Mouse (Mus musculus) granulocyte monocyte progenitor cell, adult 5-6 weeks (primary cell): ENCODE data around the gene Commd3. TPM values are rescaled to one million over a fixed set of nuclear protein-coding genes. Genes with fewer than 3 reads are reported as not detected.

Experiments used
- ATAC-seq: replicated peaks from 2 replicates; pipeline ENCODE4 v1.8.0; 2016; ENCODE audit warnings: mild to moderate bottlenecking, moderate TSS enrichment, inconsistent platforms; ENCODE audit not compliant: poor library complexity, severe bottlenecking
- total RNA-seq, 2 experiments: library from RNA; stranded (forward) in 1 of 2; stranded (reverse) in 1 of 2; fragments of 200-712, 200-1000 nt in 1 of 2; fragments of >200 nt in 1 of 2; fragmentation: Nextera tagmentation in 1 of 2; gene quantifications; 2 replicates each; pipeline ENCODE4 v1.2.3; 2014 to 2017

Commd3 gene
- total RNA-seq (2014; fragmentation: Nextera tagmentation) (107 and 136 TPM in 2 replicates), total RNA-seq (2017) (205 and 217 TPM in 2 replicates)

DNA sequence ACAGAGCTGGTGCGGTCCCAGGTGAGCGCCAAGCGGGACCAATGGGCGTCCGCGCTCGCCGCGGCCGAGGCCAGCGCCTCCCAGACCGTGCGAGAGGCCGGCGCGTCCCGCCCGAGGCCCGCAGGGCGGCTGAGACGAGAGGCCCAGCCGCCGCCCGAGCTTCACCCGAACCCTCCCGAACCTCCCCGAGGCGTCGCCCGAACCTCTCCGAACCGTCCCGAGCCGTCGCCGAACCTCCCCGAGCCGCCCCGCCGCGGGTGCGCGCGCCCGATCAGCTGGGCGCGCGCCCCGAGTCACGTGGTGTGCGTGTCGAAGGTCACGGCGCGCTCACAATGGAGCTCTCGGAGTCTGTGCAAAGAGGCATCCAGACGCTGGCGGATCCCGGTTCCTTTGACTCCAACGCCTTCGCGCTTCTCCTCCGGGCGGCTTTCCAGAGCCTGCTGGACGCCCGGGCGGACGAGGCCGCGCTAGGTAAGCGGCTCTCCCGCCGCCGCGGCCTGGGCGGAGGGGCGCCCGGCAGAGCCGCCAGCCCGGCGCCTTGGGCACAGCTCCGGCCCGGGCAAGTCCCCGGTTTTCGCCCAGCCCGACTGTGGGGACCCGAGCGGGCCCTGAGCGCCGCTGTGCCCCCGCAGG lies at the start of gene Commd3:
Commd3 (plus strand) TSS at position 252 of the 633 bp plus-strand sequence.
- peak; percentile 82 for ATAC-seq

DNA sequence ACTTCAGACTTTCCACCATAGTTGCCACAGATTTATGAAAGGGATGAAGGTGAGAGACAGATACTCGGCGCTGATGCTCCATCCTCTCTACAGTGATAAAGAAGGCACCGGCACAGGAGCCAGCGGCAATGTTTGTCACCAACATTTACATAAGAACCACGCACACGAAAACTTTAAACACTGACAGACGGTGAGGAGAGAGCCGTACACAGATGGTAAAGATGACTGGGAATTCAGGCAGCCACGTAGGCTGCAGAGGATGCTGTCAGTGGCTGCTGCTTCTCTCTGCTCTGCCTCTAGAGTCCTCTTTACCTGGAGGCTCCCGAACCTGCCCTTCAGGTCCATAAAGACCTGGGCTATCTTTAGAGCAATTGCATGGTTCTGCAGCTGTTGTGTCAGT lies 49.0 kb upstream of the Commd3 start:
- no peak for ATAC-seq

DNA sequence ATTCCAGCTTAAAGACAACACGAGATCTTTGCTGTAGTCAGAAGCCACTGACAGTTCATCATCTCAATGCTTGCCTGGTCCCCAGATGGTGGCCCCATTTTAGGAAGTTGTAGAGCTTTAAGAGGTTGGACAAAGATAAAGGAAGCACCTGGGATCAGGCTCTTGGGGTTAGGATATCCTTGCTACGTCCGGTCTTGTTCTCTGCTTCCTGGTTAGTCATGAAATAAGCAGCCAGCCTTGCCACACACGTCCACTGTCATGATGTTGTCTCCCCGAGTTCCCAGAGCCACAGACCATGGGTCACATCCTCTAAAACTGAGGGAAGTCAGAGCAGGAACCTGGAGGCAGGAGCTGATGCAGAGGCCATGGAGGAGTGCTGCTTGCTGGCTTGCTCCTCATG lies 41.6 kb upstream of the Commd3 start:
- peak; percentile 97 for ATAC-seq

DNA sequence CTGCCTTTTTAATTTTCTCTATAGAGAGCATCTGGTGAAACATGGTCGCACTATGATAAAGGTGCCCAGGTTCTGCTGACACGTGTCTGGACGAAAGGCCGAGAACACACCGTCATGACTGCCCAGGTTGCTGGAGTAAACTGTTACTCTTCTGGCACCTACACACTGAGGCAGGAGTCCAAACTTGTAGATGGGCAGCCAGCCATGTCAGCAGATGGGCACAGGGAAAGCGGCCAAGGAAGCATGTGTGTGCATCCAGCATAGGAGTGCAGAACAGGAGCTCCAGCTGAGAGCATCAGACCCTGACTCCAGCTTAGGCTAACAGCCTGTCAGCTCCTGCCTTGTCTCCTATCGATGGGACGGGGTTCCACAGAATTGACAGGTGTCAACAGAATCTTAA lies 37.1 kb upstream of the Commd3 start:
- no peak for ATAC-seq

DNA sequence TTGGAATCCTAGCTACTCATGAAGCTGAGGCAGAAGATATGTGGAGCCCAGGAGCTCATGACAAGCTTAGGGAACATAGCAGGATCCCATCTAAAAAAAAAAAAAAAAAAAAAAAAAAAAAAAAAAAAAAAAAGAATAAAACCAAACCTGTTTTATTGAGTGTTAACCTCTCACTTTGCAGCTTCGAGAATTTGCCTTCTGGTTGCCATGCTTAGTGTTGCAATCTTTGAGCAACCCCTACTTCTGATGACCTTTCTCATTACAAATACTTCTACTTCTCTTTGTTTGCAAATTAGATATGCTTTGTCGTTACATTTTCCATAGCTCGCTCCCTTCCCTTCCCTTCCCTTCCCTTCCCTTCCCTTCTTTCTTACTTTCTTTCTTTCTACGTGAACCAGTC lies 23.6 kb upstream of the Commd3 start:
- ATAC-seq = peak; percentile 50

DNA sequence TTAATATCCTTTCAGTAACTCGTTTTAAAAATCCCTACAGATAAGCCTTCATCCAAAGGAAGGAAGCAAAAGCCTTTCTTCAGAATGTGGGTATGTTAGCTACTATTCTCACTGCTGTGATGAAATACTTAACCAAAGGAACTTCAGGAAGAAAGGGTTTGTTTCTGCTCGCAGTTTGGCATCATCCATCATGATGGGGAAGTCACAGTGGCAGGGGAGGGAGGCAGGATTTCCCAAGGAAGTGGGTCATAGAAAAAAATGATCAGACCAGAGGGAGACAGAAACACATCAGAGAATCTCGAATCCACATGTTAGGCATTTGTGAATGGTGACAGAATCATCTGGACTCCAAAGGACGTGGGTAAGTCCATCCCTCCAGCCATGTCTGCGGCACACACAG lies 17.4 kb upstream of the Commd3 start:
- peak; percentile 99 for ATAC-seq

DNA sequence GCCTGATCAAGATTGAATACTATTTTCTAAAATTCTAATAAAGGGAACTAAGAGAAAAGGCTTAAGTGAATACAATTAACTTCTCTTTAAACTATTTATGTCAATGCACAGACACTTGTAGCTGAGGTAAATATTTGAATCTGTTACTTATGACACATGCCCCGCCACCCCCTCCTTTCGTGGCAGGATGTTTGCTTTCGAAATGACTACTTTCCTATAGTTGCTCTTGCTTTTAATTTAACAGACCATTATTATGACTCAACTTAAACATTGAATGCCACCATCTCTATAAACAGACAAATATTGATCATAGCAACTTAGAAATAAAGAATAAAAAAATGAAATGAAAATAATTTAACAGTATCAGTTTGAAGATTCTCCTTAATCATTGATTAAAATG lies 8.2 kb upstream of the Commd3 start:
- no peak for ATAC-seq

DNA sequence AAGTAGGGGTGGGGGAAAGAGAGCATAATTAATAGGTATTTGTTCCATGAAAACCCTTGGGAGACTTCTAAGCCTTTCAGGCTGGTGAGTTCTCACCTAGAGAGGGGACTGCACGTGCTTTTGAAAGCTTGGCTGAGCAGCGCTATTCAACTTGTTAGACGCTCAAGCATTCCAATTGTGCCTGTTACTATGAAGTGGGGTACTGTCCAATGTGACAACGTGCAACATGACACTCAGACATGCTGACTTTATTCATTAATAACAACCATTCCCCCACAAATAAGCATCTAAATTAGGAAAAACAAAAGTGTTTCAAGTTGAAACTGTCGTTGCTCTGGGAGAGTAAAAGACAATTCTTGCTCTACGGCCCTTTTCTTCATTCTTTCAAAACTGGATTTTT lies 1.1 kb upstream of the Commd3 start:
- no peak for ATAC-seq

DNA sequence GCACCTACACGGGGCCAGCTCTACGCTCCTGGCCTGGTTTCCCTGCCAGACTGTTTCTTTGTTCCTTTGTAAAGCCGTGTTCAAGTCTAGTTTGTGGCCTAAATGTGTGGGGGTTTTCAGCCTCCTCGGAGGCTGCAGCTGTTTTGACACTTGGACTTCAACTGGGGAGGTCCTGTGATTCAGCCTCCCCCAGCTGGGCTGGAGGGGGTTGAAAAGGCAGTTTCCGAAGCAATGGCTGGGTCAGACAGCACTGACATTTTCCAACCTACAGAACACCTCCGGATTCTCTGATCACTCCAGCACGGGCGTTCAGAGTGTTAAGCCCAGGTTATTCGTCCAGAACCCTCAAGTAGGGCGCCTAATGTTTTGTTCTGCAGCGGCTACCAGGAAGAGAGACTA lies 581 bp downstream of the Commd3 start:
- ATAC-seq = no peak

DNA sequence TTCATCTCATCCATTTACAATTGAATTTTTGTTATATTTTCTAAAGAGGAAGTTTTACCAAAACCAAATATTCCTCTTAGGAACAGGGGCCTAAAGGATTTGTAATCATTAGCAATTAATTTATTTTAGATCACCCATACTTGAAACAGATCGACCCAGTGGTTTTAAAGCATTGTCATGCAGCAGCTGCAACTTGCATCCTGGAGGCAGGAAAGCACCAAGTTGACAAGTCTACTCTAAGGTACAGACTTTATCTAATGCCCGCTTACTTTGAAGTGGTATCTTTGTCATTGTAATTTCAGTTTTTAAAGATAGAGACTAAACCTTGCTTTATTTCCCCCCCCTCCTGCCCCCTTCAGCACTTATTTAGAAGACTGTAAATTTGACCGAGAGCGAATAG lies 1.6 kb downstream of the Commd3 start:
- ATAC-seq = no peak

DNA sequence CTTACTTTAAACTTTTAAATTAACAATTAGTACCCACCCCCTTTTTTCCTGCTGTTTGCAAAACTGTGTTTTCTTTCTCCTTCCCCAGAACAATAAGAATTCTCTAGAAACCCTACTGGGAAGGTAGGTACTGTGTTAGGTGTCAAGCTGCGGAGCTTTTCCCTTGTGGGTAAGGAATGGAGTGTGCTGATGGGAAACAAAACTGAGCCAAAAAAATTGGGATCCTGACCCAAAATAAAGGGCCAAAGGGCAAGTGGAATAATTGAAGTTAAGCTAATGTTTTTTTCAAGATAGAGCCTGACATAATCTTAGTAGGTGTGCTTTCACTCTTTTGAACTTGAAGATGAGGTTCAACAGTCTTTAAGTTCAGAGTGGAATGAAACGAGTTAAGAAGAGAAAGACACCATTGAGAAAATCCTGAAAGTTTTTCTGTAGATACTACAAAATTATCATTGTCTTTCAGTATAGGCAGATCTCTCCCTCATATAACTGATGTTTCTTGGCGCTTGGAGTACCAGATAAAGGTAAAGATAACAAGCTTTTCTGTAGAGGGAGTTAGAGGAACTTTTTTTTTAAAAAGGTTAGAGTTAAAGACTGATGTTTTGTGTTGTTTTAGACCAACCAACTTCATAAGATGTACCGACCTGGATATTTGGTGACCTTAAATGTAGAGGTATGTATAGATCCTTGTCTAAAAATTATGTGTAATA lies 2.2 kb downstream of the Commd3 start:
- ATAC-seq = no peak

DNA sequence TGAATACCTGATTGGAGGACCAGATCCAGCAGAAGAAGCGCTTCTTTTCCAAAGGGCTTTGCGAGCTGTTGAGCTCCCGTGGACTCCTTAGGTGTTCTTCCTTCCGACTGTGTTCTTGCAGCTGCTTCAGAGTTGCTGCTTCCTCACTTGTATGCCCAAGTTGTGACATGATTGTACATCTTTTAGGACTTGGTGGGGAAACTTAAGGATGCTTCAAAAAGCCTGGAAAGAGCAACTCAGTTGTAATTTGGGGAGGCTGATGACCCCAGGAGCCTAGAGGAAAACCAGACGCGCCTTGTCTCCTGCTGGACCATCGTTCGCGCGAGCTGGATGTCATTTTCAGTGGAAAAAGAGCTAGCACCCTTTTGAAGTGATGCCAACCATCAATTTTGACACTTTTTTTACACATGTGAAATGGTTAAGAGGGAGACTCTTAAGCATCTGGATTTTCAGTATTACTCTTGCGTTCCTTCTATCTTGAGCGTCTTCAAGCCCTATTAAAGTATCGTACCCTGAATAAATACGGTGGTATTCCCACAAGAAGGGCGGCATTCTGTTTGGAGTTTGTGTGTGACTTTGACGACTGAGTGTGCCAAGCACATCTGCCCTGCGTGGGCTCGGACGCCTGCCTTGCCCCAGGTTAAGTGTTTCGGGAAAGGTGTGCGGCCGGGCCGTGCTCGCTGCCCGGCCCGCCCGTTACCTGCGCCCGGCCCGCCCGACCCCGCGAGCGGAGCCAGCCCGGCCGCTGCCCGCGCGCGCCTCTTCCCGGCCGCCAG lies 3.7 kb downstream of the Commd3 start:
- no peak for ATAC-seq

DNA sequence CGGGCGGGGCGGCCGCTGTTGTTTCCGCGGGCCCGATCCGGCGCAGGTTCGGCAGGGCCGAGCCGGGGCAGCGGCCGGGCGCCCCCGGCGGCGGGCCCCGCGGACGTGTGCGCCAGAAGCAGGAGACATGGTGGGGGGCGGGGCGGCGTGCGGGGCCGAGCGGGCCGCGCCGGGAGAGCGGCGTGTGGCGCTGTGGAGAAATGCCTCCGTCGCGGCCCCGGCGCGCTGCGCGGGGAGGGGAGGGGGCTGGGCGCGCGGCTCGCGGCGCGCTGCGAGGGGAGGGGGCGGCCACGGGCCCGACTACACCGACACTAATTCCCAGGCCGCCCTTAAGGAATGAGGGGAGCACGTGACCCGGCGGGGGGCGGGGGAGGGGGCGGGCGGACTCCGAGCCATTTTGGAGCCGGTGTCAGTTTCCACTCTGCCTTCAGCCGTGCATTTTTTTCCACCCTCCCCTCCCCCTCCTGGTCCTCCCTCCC lies 4.3 kb downstream of the Commd3 start:
- peak; percentile 30 for ATAC-seq

DNA sequence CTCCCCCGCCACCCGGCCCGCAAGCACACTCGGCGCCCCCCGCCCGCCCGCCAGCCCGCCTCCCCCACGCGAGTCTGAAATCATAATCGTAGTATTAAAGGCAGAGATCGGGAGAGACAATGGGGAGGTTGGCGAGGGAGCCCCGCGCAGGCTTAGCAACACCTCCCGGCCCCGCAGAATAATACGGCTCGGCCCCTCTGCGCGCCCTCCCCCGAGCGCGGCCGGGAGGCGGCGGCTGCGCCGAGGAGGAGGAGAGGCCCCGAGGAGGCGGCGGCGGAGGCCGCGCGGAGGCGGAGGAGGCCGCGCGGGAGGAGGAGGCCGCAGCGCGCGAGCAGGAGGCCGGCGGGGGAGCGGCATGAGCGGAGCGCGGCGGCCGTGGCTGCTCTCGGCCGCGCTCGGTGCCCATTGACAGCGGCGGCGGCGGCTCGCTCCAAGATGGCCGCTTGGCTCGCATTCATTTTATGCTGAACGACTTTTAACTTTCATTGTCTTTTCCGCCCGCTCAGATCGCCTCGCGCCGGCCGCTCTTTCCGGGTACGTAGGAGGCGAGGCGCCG lies 4.8 kb downstream of the Commd3 start, which contains the start of gene Bmi1:
Bmi1 (plus strand) TSS at position 83 of the 556 bp plus-strand sequence.
- peak; percentile 24 for ATAC-seq

DNA sequence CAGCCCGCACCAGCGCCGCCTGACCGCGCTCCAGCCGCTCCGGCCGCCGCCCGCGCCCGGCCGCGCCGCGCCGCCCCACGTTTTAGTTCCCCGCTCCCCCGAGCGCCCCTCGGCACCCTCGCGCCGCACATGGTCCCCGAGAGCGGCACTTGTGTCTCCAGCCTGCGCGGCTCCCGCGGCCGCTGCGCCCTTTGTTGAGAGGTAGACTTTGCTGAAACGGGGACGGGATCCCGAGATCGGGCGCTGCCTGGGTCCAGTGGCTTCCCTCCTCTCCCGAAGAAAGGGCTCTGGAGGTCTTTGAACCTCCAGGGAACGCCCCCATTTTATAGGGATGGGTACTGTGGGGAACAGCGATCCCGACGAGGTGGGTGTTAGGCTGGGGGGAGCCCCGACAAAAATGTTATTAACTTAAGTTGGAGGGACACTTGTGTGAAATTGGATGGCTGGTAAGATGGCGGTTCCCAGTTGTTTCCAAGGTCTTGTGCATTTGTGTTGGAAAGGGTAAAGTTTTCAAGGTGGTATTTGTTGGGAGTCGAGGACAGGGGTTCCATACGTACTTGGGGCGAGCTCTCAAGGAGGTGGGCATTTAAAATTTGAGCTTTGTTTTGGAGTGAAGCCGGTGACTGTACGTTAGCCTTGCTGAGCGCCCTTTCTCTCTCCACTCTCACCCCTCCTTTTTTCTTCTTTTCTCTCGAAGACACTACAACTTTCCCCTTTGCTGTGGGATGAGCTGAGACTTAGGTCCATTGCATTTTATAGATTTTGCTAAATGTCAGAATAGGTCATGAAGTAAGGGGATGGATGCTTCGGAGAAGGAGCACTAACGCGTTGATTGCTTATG lies 5.7 kb downstream of the Commd3 start:
- no peak for ATAC-seq

DNA sequence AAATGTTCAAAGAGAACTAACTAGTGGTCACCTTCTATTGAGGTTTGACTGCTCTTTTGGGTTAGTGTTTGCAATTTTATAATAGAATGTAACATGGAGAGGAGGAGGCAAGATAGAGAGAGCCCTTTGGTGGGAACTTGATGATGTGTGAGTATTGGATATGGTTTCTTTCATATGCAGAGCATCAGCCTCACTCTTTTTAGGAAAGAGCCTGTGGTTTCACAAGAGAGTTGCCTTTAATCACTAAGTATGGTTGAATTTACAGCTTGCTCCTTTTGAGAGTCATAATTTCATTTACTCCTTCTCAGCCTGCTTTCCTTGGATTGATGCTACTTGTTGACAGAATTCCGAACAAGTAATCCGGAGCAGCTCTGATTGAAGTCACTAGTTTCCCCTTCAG lies 7.5 kb downstream of the Commd3 start:
- no peak for ATAC-seq

DNA sequence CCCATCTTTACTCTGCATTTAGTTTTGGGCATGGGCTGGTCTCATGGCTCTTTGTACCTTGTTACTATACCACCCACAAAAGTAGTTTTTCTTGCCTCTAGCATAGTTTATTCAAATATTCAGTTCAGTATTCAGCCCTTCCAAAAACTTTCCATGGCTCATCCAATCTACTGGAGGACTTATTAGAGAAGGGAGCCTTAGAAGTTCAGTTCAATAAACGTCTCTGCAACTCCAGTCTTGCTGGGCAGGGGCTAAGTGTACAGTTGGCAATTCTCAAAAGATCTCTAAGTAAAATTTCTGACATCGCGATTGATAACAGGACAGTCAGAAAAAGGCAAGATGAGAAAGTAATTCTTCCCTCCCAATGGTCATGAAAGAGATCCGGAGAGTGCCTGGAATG lies 8.3 kb downstream of the Commd3 start:
- no peak for ATAC-seq

DNA sequence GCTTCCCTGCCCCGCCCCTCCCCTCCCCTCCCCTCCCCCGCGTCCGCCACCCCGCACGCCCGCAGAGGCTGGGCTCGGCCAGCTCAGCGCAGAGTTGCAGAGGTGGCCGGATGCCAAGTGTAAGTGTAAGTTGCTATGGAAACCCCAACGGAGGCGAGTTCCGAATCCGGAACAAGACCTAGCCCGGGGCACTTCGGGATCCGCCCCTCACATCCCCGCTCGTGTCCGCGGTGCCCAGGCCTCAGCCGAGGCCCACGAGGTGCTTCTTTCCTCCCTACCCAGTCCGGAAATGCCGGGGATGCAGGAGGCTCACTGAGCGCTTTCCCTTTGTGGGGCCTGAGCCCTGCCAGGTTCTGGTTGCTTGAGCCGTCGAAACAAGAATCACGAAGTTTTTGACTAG lies 8.8 kb downstream of the Commd3 start:
- ATAC-seq = peak; percentile 75

DNA sequence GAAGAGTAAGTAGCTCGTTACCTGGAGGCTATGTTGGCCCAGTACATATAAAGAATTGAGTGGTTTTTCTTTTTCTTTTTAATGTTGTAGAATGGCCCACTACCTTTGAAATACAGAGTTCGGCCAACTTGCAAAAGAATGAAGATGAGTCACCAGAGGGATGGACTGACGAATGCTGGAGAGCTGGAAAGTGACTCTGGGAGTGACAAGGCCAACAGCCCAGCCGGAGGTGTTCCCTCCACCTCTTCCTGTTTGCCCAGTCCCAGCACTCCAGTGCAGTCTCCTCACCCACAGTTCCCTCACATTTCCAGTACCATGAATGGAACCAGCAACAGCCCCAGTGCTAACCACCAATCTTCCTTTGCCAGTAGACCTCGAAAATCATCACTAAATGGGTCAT lies 11.9 kb downstream of the Commd3 start:
- ATAC-seq = no peak

DNA sequence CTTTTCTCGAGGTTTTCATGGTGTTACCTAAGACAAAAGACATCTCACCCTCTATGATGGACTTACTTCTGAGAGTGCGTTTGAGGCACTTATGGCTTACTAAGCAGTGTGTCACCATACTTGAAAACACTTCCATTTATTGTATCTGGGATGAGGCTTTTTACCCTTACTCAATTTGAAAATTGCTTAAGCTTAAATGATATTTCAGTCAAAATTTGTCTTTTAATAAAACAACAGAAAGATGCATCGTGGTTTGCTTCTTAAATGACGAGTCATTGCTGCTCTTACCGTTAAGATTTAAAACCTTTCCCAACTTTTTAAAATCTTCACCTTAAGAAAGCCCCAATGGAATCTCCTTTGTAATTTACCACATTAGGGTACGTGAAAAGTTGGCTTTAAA lies 14.2 kb downstream of the Commd3 start:
- ATAC-seq = no peak
